Mouse (Mus musculus): ENCODE data around the gene Gm47283.
"Not testable (repeated sequence)": the region's sequence is repeated elsewhere in the genome, so short reads cannot be mapped to it uniquely, and the experiment has no call there.

DNA sequence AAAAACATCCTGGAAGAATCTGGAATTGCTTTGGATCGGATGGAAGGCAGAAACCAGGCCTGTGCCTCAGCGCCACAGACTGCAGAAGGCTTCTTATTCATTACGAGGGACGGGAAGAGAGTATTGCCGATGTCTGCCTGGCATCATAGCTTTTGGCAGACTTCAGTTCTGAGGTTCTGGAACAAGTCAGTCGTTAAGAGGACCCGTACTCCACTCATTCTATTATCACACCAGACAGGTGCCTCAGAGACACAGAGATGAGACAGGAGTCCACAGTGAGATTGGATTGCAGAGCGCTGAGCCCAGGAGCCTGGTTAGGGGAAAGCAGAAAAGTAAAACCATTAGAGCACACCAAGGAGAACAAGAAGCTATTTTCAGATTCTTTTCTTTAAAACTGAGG lies 29.8 kb upstream of the Gm47283 start, which contains the start of gene Gm21860:
- TF ChIP-seq CTCF (IDR thresholded peaks at IDR 0.05; ENCODE audit: borderline replicate concordance, extremely low read depth, insufficient read depth, insufficient read length); POLR2A (IDR thresholded peaks at IDR 0.05; ENCODE audit: borderline replicate concordance, extremely low read depth, insufficient read depth, insufficient read length, poor library complexity, severe bottlenecking): not testable (repeated sequence)
